Mouse (Mus musculus): ENCODE measurements around the gene Slc35c2.
A peak's percentile ranks its signal among the peaks of the same experiment; 100 is the strongest.

Gene Slc35c2

GRCm38 (mm10) chr2:165277188-165277740 lies 10.4 kb downstream of the Slc35c2 start:
- no peak for DNase-seq (ENCODE audit: inconsistent age in 2 of 2, low spot score in 1 of 2)

DNA sequence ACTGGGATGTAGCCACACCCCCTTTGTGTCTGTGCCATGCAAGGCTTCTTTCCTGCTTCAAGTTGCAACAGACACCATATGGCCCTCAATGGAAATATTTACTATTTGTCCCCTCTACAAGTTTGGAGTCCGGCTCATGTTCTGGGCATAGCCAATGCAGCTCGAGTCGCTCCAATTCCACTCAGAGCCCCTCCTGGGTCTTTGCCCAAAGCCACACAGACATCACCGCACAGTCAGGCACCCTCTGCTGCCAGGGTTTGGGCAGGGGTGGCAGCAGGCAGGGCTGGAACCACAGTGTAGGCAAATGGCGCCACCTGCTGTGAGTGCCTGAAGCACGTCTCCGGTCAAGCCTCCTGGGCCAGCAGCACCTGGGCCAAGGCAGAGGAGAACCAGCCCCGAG lies 11.8 kb downstream of the Slc35c2 start:
- peak; percentile 70 to 85 for DNase-seq (ENCODE audit: inconsistent age in 2 of 2, low spot score in 1 of 2)

DNA sequence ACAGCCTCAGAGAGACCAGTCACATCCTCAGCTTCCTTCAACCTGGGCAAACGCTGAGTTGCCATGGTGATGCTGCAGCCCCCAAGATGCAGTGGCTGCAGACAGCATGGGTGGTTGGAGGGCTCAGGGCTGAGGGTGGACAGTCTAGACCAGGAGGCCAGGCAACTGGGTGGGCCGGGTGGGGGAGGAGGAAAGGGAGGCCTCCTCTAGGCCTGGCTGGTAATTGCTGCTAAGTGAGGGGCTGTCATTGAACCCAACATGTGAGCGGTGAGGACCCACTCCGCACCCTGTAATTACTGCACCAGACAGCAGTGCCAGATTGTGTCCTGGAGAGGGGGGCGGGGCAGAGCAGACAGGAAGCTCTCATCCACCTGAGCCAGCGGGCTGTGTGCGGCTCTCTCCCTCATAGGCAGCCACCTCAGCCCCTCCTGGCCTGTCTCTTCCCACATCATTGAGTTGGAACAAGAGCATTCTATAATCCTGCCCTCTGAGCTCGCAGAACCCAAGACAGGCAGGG lies 12.5 kb downstream of the Slc35c2 start:
- DNase-seq (ENCODE audit: inconsistent age in 2 of 2, low spot score in 1 of 2) = no peak

DNA sequence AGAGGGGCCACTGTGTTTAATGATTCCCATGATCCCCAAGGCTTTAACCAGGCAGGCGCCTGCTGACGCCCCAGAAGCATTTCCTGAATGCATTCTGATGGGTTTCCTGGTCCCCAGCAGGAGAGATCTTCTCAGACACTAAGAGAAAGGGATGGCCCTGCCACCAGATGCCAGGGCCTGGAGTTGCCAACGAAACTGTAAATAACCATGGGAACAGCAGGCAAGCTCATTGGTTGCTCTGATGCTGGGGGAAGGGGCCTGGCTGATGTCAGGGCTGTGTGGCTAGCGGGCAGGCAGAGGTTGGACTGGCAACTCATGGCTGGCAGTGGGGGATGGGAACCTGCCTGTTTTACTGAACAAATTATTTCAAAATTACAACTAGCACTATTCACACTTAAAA lies 14.1 kb downstream of the Slc35c2 start:
- DNase-seq (ENCODE audit: inconsistent age in 2 of 2, low spot score in 1 of 2) = no peak

DNA sequence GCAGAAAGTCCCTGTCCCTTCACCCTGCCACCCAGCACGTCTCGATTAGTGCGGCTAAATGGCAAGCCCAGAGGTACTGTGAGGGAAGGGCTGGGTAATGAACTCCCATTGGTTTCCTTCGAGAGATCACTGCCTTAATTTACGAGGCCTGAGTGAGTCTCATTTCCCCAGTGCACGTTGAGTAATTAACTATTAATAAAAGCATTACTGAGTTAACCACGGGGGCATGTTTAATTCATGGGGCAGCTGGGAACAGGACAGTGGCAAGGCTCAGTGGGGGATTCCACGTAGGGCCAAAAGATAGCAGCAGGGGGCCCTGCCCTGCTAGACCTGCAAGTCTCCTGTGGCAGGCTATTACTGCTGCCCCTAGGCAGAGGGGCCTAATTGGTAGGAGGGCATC lies 16.3 kb downstream of the Slc35c2 start:
- no peak for DNase-seq (ENCODE audit: inconsistent age in 2 of 2, low spot score in 1 of 2)

DNA sequence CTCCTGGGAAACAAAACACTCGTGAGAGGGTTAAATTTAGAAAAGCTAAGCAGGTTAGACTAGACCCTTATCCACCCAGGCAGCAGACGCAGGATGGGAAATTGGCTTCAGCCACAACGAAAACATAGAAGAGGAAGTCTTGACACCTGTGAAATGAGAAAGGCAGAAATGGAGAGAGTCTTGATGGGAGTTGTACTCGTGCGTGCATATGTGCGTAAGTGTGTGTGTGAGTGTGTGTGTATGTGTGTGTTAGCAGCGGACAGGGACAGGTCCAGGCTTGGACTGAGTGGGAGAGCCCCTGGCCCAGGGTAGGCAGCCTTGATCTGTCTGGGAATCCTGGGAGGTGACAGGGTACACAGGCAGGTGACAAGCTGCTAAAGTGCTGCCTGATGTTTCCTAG lies 16.8 kb downstream of the Slc35c2 start:
- DNase-seq (ENCODE audit: inconsistent age in 2 of 2, low spot score in 1 of 2) = no peak

- no peak for DNase-seq (ENCODE audit: inconsistent age in 2 of 2, low spot score in 1 of 2)
Measured at GRCm38 (mm10) chr2:165266739-165267138, 20.9 kb downstream of the Slc35c2 start.

DNA sequence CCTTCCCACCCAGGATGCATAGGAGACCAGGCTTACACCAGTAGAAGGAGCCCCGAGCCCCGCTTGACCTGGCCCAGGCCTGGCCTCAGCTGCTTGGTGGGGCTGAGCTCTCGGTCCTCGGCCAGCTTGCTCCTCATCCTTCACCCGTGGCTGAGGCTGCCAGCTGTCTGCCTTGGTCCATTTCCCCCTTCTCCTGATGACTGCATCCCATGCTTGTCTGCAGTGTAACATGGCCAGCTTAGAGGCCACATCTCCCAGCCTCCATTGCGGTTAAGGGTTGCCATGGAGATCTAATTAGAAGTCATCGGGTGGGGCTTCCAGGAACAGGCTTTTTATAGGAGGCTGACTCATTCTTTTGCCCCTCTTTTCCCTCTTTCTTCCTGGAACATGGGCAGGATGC lies 23.8 kb downstream of the Slc35c2 start:
- DNase-seq (ENCODE audit: inconsistent age in 2 of 2, low spot score in 1 of 2) = no peak

DNA sequence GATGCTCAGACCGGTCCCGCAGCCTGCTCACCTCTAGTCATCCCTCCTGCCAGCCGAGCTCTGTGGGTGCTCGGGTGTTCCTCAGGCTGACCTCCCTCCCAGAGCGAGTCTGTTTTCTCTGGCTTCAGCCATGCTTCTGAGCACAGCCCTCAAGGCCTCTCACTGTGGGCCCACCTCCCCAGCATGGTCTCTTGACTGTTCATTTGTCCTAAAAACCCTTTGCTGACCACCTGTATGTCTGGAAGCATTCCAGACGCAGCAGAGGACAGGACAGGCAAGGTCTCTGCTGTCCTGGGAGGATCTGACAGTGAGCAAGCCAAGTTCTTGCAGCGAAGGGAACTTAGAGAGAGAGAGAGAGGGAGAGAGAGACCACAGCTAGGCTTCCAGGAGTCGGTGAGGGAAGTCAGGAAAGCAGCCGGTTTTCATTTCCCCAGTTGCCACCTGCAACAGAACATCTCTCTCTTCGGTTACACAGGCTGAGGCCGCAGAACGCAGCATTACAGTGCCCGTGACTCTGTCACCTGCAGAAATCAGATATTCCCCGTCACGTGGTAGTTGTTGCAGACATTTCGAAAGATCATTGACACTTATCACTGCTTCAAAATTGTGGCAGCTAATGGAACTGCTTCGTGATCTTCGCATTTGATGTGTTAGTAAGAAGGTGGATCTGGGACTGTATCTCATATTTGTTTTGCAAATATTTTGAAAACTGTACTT lies 25.2 kb downstream of the Slc35c2 start:
- DNase-seq (ENCODE audit: inconsistent age in 2 of 2, low spot score in 1 of 2) = no peak

DNA sequence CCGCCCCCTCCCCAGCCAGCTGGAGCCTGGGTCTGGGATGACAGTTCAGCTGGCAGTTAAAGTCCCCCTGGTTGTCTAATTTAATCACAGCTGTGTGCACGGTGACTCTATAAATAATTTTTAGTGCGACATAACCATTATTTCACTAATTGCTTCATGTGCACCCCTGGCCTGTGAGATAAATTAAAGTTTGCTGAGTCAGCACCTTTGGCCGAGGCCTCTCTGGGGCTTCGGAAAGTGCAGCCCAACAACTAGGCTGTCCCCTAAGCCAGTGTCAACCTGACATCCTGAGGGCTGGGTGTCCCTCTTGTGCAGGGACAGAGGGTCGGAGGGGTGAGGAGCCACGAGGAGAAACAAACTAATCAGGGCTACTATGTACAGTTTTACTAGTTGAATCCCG lies 27.8 kb downstream of the Slc35c2 start:
- DNase-seq (ENCODE audit: inconsistent age in 2 of 2, low spot score in 1 of 2) = no peak

DNA sequence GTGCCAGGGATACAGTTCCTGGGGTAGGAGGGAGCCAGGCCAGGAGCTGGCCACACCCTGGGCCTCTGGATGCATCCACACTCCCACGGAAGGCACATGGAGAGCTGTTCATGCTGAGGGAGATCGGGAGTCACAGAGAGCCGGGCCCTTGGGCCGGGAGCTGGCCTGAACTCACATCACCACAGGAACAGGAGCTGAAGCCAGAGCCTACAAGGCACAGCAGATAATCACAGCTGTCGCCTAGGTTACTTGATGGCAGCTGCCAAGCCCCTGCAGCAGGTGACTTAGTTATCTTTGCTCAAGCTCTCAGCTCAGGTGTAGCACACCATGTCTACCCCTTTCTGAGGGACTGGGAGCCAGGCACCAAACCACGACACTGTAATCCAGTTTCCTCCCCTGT lies 29.3 kb downstream of the Slc35c2 start:
- DNase-seq (ENCODE audit: inconsistent age in 2 of 2, low spot score in 1 of 2) = no peak

- peak in 1 of 2 experiments; percentile 48 for DNase-seq (ENCODE audit: inconsistent age in 2 of 2, low spot score in 1 of 2)
Measured at GRCm38 (mm10) chr2:165257151-165257834, 30.4 kb downstream of the Slc35c2 start.

GRCm38 (mm10) chr2:165256213-165256612 lies 31.5 kb downstream of the Slc35c2 start:
- DNase-seq (ENCODE audit: inconsistent age in 2 of 2, low spot score in 1 of 2) = no peak

DNA sequence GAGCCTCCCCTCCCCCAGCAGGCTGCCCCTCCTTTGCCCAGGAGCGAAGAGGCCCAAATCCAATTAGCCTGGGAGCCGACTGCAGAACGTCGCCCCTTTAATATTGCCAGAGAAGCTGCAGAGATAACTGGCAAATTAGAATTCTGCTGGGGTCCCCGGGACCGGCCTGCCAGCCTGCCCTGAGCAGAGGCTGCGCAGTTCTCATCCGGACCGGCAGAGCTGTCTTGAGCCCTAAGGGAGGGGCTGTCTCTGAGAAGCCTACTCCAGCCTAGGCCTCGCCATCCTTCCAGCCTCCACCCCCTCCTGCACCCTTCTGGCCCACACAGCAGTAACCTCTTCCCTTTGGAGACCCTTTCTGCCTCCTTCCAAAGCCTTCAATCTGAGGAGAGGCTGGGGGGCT lies 33.8 kb downstream of the Slc35c2 start:
- DNase-seq (ENCODE audit: inconsistent age in 2 of 2, low spot score in 1 of 2) = no peak

GRCm38 (mm10) chr2:165253269-165253668 lies 34.4 kb downstream of the Slc35c2 start:
- no peak for DNase-seq (ENCODE audit: inconsistent age in 2 of 2, low spot score in 1 of 2)

GRCm38 (mm10) chr2:165252801-165253200 lies 34.9 kb downstream of the Slc35c2 start:
- DNase-seq (ENCODE audit: inconsistent age in 2 of 2, low spot score in 1 of 2) = no peak

GRCm38 (mm10) chr2:165252381-165252780 lies 35.3 kb downstream of the Slc35c2 start:
- DNase-seq (ENCODE audit: inconsistent age in 2 of 2, low spot score in 1 of 2) = no peak

GRCm38 (mm10) chr2:165250903-165251302 lies 36.8 kb downstream of the Slc35c2 start:
- DNase-seq (ENCODE audit: inconsistent age in 2 of 2, low spot score in 1 of 2) = no peak

DNA sequence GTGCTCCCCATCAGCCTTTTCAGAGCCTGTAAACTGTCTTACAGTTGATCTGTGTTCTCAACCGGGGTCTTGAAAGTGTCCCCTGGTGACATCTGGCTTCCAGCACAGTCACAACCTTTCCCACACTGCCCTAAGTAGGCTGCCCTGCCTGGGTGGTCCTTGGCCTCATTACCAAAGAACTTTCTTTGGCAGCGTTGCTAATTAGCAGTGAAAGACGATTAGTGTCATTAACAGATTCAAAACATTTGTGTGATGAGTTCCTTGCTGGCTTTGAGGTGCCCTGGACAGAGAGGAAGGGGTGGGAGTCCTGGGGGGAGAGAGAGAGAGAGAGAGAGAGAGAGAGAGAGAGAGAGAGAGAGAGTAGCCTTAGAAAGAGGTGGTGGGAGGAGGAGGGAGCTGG lies 38.7 kb downstream of the Slc35c2 start:
- no peak for DNase-seq (ENCODE audit: inconsistent age in 2 of 2, low spot score in 1 of 2)

DNA sequence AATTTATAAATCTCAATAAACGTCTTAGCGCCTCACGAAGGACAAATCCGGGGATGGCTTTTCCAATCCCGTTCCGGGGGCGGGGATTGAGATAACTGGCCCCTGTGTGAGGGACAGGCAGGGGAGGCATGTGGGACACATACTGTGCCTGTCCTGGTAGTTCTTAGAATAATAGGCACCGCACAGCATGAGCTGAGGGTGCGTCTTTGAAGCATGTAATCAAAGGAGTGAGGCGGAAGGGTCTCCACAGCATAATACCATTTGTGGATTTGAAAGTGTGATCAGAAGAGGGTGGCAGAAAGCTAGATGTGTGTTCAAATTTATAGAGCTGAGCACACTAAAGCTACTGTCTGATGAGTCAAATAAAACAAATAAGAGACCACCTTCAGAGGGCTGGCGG lies 41.3 kb downstream of the Slc35c2 start:
- DNase-seq (ENCODE audit: inconsistent age in 2 of 2, low spot score in 1 of 2) = no peak

DNA sequence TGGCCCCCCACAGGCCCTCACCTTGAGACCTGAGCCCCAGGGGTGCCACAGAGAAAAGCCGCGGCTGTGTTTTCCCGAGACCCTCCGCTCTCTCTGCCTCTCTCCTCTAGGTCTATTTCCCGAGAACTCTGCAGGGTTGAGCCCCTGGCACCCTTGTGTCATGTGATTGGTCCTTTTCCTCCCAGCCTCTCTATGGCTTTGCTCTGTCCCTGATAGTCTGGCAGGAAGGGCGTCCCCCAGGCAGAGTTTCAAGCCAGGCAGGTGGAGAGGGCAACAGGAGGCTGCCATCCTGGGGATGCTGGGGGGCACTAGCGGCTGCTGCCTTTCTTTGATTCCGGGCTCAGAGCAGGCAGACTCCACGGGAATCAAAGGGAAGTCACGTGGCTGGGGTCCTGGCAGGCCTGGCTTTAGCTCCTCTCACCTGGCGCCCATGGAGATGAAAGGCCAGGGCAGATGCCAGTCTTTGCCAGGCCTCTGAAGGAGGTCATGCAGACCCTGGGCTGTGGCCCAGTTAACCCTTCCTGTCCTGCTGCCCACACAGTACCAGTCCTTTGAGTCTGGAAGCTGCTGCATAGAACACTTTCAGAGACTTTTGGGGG lies 44.4 kb downstream of the Slc35c2 start:
- no peak for DNase-seq (ENCODE audit: inconsistent age in 2 of 2, low spot score in 1 of 2)

GRCm38 (mm10) chr2:165242575-165242974 lies 45.1 kb downstream of the Slc35c2 start:
- DNase-seq (ENCODE audit: inconsistent age in 2 of 2, low spot score in 1 of 2) = no peak
